Mouse (Mus musculus) intestine, postnatal 0 days (tissue): Measurements from ENCODE around the gene Nup35. TPM values are rescaled to one million over a fixed set of nuclear protein-coding genes. Genes with fewer than 3 reads are reported as not detected.

Experiments
- ATAC-seq: fragments of 200-750 bp; cut with Nextera tagmentation; 2 replicates; pipeline ENCODE4 v1.8.0; 2017; ENCODE audit warnings: mild to moderate bottlenecking, moderate TSS enrichment, moderate library complexity
- H3K27ac ChIP-seq: fragments of 300-500 bp; sonication (generic); 2 replicates; pipeline ENCODE4 v1.5.1; 2014; ENCODE audit warnings: mild to moderate bottlenecking, low read depth, low read length, moderate library complexity
- H3K27me3 ChIP-seq: fragments of 300-500 bp; sonication (generic); replicated peaks from 2 replicates; pipeline ENCODE4 v1.6.1; 2014; ENCODE audit warnings: low read length, mixed read lengths; ENCODE audit not compliant: control insufficient read depth, insufficient read depth
- H3K36me3 ChIP-seq: fragments of 300-500 bp; sonication (generic); 2 replicates; pipeline ENCODE4 v1.6.1; 2014; ENCODE audit warnings: mild to moderate bottlenecking, moderate library complexity; ENCODE audit not compliant: control insufficient read depth, insufficient read depth
- H3K4me1 ChIP-seq: fragments of 300-500 bp; sonication (generic); replicated peaks from 2 replicates; pipeline ENCODE4 v1.6.1; 2014; ENCODE audit warnings: antibody characterized with exemption, low read length, mixed read lengths; ENCODE audit not compliant: control insufficient read depth, insufficient read depth
- H3K4me2 ChIP-seq: fragments of 300-500 bp; sonication (generic); replicated peaks from 2 replicates; pipeline ENCODE4 v1.6.1; 2014; ENCODE audit warnings: low read depth, mild to moderate bottlenecking, moderate library complexity
- H3K4me3 ChIP-seq: fragments of 300-500 bp; sonication (generic); 2 replicates; pipeline ENCODE4 v1.5.1; 2014; ENCODE audit warnings: low read depth, low read length
- H3K9ac ChIP-seq: fragments of 300-500 bp; sonication (generic); 2 replicates; pipeline ENCODE4 v1.6.1; 2014; ENCODE audit warnings: mild to moderate bottlenecking, low read depth, low read length
- H3K9me3 ChIP-seq: fragments of 300-500 bp; sonication (generic); 2 replicates; pipeline ENCODE4 v1.6.1; 2016; ENCODE audit warnings: mixed run types; ENCODE audit not compliant: control insufficient read depth
- CTCF ChIP-seq: sonication (generic); IDR thresholded peaks from 2 replicates; pipeline ENCODE4 v1.5.1; 2016; ENCODE audit warnings: low read depth, mild to moderate bottlenecking, control low read depth, antibody characterized with exemption, moderate library complexity
- WGBS: fragments of 180-500 bp; shearing (Covaris S2); extraction: QIAGEN DNeasy Blood & Tissue Kit; methylation state at CpG from one replicate; pipeline ENCODE4 v1.1.7; 2014; 5-methylcytosine and 5-hydroxymethylcytosine counted together
- polyA plus RNA-seq: library from polyadenylated mRNA; unstranded; fragments of >200 nt; fragmentation: Nextera tagmentation; extraction: Ambion mirVana; gene quantifications from 2 replicates; pipeline ENCODE4 v1.2.1, GENCODE M21; 2015

Gene Nup35
- polyA plus RNA-seq, 1 experiment from 2014 or later, result 13.8 TPM

GRCm38 (mm10) chr2:80624523-80624922, 7.5 kb downstream of the Nup35 start:
- H3K9ac ChIP-seq, result no peak overlapping the region
- H3K27me3 ChIP-seq, result no peaks in the 10 kb centered on the region
- 97% methylated on average over 4 of the region's 4 CpGs for WGBS
- H3K27ac ChIP-seq, result no peak overlapping the region
- no peak for TF ChIP-seq CTCF
- no peaks in the 10 kb centered on the region for H3K4me1 ChIP-seq
- no peak overlapping the region for H3K4me3 ChIP-seq
- no peak for ATAC-seq
- no peak overlapping the region for H3K4me2 ChIP-seq
- peaks cover 15% of the 10 kb centered on the region for H3K36me3 ChIP-seq
- no peaks in the 10 kb centered on the region for H3K9me3 ChIP-seq

GRCm38 (mm10) chr2:80632336-80633026, 15.4 kb downstream of the Nup35 start:
- TF ChIP-seq CTCF, result no peak
- no peak overlapping the region for H3K4me2 ChIP-seq
- H3K27ac ChIP-seq, result no peak overlapping the region
- H3K9me3 ChIP-seq, result no peaks in the 10 kb centered on the region
- 86% methylated on average over 13 of the region's 13 CpGs for WGBS
- H3K36me3 ChIP-seq, result peaks cover 5% of the 10 kb centered on the region; the same call in 1 of the 2 replicates
- ATAC-seq, result no peak
- H3K9ac ChIP-seq, result no peak overlapping the region
- H3K4me3 ChIP-seq, result no peak overlapping the region
- H3K27me3 ChIP-seq, result no peaks in the 10 kb centered on the region
- no peaks in the 10 kb centered on the region for H3K4me1 ChIP-seq

GRCm38 (mm10) chr2:80638364-80639241, 21.6 kb downstream of the Nup35 start:
- H3K9me3 ChIP-seq, result no peaks in the 10 kb centered on the region
- H3K4me3 ChIP-seq, result peak overlapping the region; percentile 76
- no peak for TF ChIP-seq CTCF
- 0 out of 2 replicates have a peak, but pooled peaks cover 4% of the 10 kb centered on the region for H3K36me3 ChIP-seq
- peak overlapping the region; percentile 47 for H3K9ac ChIP-seq
- WGBS, result under 1% methylated on average over 45 of the region's 45 CpGs
- peak; percentile 99 for ATAC-seq
- H3K4me1 ChIP-seq, result no peaks in the 10 kb centered on the region; the same call in 1 of the 2 replicates
- no peak overlapping the region for H3K27ac ChIP-seq
- H3K4me2 ChIP-seq, result peak overlapping the region; percentile 67
- no peaks in the 10 kb centered on the region for H3K27me3 ChIP-seq

GRCm38 (mm10) chr2:80639398-80639797, 22.4 kb downstream of the Nup35 start:
- 10% methylated on average over 8 of the region's 8 CpGs for WGBS
- ATAC-seq, result no peak
- TF ChIP-seq CTCF, result no peak

GRCm38 (mm10) chr2:80639864-80640263, 22.8 kb downstream of the Nup35 start:
- H3K27ac ChIP-seq, result no peak overlapping the region
- H3K9ac ChIP-seq, result no peak overlapping the region
- peaks cover 13% of the 10 kb centered on the region for H3K36me3 ChIP-seq
- ATAC-seq, result no peak
- no peaks in the 10 kb centered on the region for H3K9me3 ChIP-seq
- no peak for TF ChIP-seq CTCF
- 31% methylated on average over 3 of the region's 3 CpGs for WGBS
- H3K4me1 ChIP-seq, result no peaks in the 10 kb centered on the region; the same call in 1 of the 2 replicates
- H3K27me3 ChIP-seq, result no peaks in the 10 kb centered on the region
- H3K4me2 ChIP-seq, result peak overlapping the region; percentile 67; the same call in 1 of the 2 replicates
- no peak overlapping the region for H3K4me3 ChIP-seq

More at GRCm38 (mm10) chr2:80639398-80639797, 22.4 kb downstream of the Nup35 start:
- H3K4me3 ChIP-seq, result peak overlapping the region; percentile 76
- no peaks in the 10 kb centered on the region for H3K9me3 ChIP-seq
- peaks cover 11% of the 10 kb centered on the region; the same call in 1 of the 2 replicates for H3K36me3 ChIP-seq
- peak overlapping the region; percentile 47 for H3K9ac ChIP-seq
- no peaks in the 10 kb centered on the region; the same call in 1 of the 2 replicates for H3K4me1 ChIP-seq
- H3K4me2 ChIP-seq, result peak overlapping the region; percentile 67
- no peaks in the 10 kb centered on the region for H3K27me3 ChIP-seq
- no peak overlapping the region for H3K27ac ChIP-seq

GRCm38 (mm10) chr2:80661414-80661813, 44.4 kb downstream of the Nup35 start:
- ATAC-seq, result no peak
- H3K4me3 ChIP-seq, result no peak overlapping the region
- H3K36me3 ChIP-seq, result peaks cover 9% of the 10 kb centered on the region
- H3K9ac ChIP-seq, result no peak overlapping the region
- no peaks in the 10 kb centered on the region for H3K27me3 ChIP-seq
- H3K4me1 ChIP-seq, result no peaks in the 10 kb centered on the region
- no peak overlapping the region for H3K4me2 ChIP-seq
- no peak overlapping the region for H3K27ac ChIP-seq
- peak; percentile 27 for TF ChIP-seq CTCF
- no peaks in the 10 kb centered on the region for H3K9me3 ChIP-seq
